Mouse (Mus musculus): ENCODE measurements around the gene Trappc2l.

Trappc2l gene

DNA sequence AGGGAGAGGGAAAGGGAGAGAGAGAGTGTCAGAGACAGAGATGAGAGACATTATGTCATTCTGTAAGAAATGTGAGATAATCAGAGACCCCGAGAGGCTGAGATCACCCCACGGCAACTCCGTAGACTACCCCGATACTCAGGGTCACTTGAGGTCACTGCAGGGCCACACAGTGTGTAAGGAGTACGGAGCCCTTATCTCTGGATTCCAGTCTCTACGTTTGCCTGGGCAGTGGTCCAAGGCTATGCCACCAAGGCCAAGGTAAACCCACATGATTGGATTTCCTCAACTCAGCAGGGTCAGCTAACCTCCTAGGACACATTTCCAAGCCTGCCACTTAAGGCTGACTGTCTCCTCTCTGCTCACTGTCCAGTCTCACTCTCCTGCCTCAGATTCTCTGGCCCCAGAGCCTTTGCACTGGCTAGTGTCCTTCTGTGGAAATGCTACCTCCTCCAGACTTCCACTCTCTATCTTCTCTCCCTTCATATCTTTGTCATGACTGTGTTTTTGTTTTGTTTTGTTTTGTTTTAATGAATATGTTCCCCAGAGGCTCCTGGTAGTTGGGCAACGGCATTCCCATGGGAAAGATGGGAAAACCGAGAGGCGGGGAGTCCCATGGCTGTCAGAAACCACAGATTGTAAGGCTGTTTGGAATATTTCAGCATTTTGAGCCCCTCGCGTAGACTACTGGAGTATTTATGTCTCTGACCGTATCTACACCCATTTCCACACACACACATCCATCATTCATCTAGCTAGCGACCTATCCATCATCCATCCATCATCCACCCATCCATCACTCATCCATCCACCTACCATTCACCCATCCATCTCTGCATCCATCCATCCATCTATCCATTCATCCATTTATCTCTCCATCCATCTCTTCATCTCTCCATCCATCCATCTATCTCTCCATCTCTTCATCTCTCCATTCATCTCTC lies 44.9 kb downstream of the Trappc2l start:
- no peak for DNase-seq (ENCODE audit: inconsistent ontology term)

DNA sequence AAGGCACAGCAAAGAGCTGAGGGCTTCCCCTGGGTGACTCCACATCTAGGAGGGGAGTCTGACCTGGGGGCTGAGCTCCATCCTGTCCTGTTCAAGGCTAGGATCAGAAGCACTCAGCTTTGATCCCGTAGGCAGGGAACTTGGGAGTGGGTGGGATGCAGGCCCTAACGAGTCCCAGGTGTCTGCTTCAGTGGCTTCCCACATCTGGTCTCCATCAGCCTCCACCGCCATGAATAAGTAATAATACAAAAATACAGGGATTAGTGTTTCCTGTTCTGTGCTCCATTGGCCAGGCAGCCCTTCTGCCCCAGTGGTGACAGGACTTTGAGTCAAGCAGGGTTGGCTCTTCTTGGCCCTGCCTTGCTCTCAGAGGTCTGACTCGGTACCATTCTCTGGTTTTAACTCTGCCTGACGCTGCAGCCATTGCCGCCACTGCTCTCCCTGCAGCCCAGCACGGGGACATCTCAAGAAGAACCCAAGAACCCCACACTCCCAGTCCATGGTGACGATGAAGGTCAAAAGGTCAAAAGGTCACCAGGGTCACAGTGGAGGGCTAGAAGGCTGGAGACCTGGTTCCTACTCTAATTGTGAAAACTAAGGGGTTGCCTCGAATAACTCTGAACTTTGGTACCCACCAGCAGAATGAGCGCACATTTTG lies 46.8 kb downstream of the Trappc2l start:
- DNase-seq (ENCODE audit: inconsistent ontology term), result no peak

- no peak for DNase-seq (ENCODE audit: inconsistent ontology term)
Observed at GRCm38 (mm10) chr8:122658807-122659160, 47.3 kb downstream of the Trappc2l start.

GRCm38 (mm10) chr8:122660022-122660421 lies 48.6 kb downstream of the Trappc2l start:
- DNase-seq (ENCODE audit: inconsistent ontology term), result no peak

DNA sequence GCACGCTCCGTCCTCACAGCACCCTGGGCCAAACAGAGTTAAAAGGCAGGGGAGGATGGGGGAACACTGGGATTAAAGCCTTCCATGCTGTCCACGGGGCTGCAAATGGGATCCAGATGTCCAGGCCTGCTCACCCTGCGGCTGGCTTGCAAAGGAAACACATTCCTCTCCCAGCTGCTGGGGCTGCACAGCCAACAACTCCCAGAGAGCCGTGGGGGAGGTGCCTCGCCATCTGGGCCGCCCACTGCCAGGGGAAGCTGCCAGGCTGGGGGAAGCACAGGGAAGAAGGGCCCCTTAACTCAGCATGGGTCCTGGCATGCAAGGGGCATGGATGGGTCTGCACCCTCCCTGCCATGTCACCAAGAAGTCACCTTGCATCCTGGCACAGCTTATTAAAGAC lies 49.7 kb downstream of the Trappc2l start:
- DNase-seq (ENCODE audit: inconsistent ontology term), result peak; percentile 53

GRCm38 (mm10) chr8:122661894-122662293 lies 50.5 kb downstream of the Trappc2l start:
- no peak for DNase-seq (ENCODE audit: inconsistent ontology term)

- DNase-seq (ENCODE audit: inconsistent ontology term), result no peak
Observed at GRCm38 (mm10) chr8:122663106-122663505, 51.7 kb downstream of the Trappc2l start.

DNA sequence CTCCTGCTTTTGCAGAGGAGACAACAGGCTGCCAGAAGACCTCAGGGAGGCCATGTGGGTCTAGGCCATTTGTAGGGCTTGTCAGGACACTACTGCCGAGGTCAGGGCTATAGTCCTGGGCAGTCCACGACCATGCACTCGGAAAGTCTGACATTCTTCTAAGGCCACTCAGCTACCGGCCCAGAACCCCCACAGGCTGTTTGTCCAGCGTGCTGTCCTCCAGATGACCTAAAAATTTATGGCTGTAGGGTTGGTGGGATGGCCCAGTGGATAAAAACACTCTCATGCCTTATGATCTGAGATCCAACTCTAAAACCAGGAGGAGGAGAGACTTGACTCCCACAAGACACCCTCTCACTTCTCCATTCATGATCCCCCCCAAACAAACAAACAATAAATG lies 52.2 kb downstream of the Trappc2l start:
- no peak for DNase-seq (ENCODE audit: inconsistent ontology term)

DNA sequence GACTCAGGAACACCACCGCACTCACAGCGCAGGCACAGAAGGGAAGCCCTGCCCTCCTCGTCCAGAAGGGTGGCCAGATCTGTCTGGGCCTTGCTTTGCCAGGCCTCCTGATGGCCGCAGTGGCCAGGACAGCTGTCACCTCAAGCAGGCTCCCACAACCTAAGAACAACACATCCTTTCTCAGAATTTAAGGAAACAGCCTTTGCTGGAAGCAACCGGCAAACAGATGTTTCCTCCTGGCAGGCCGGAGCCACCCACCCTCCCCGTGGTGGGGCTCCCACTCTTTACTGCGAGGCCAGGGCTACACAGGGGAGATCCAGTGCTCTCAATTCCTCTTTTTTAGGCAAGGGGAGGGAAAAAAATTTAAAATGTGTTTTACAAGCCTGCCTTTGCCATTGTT lies 53.8 kb downstream of the Trappc2l start:
- no peak for DNase-seq (ENCODE audit: inconsistent ontology term)

DNA sequence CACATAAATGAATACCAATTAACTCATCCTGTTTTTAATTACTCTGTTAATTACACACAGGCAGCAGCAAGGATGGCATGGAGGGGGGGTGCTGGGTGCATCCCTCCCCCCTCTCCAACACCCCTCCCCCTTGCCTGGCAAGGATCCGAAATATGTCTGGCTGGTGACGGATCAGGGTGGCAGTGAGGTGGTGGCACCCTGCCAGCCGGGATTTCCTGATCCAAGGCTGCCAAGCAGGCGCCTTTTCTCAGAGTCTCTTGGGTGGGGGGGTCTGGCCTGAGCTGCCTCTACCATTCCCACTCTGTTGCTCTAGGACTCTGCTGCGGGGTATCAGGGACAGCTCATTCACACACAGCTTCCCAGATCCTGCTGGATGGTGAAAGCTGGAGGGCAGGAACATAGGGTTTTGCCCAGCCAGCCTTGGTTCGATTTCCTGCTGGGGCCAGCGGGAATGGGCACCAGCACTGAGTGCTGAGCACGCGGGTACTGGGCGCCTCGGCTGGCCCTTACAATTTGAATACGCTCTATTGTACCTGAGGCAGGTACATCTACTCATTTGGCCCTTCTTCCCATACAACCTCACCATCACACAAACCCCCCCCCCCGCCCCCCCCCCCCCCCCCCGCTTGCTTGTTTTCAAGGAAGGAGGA lies 54.4 kb downstream of the Trappc2l start:
- DNase-seq (ENCODE audit: inconsistent ontology term), result peak; percentile 69

Measured in Muller cell, postnatal 12 days (primary cell).